Mouse (Mus musculus) right cerebral cortex, postnatal 10 days (tissue): ENCODE data around the gene Trdn.

Source experiments
- DNase-seq, 2 experiments: peaks; one replicate each; pipeline ENCODE4 v3.0.0; 2021; ENCODE audit warnings: low spot score in 2 of 2

The Trdn gene

DNA sequence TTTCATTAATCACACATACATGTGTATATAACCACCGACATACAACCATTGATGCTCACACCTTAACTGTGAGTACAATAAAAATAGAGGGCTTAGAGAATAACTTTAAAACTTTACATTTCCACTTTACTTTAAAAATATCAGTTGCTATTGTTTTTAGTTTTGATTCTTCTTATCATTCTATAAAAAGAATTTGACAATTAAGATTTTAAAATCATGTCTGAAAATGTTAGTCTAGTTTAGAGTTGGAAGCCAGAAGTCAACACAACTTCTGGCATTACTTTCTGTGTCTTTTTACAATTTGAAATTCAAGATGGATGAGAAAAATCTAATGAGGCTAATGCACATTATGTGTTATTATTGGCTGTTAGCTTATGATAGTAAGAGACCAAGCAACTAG is at the start of gene Trdn:
Gene Trdn (plus strand): TSS at position 301 of the 400 bp plus-strand sequence.
- no peak for DNase-seq

DNA sequence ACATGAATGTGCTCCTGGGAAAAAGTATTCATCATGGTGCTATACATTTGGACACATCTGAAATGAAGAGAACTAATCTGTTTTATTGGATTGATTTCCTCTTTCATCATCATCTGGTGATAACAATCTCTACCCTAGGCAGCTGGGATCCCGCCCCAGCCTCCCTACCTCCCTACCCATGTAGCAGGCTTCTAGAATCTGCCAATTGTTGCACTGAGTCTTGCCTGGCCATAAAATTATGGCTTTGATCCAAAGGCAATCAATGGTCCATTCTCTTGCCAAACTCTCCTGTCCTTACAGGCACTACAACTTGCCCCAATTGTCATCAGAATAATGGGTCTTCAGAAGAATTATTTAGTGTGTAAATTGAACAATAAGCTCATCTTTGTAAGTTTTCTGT is 19.6 kb upstream of the Trdn start:
- DNase-seq, result no peak

DNA sequence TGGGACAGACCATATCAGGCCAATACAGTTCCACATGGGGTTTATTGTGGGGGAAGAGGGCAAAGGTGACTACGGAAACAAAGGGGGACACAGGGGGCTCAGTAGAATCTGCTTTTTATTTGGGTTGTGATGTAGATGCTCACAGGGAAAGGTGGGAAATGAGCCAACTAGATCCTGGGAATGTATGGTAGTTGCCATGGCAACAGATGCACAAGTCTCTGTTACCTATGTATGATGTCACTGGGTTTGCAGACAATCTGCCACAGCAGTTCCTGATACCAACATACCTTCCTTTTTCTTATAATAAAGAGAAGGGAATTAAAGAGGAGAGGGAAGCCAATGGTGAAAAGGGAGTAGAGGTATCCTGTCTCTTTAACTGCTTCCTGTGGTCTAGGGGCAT is 14.8 kb upstream of the Trdn start:
- no peak for DNase-seq

DNA sequence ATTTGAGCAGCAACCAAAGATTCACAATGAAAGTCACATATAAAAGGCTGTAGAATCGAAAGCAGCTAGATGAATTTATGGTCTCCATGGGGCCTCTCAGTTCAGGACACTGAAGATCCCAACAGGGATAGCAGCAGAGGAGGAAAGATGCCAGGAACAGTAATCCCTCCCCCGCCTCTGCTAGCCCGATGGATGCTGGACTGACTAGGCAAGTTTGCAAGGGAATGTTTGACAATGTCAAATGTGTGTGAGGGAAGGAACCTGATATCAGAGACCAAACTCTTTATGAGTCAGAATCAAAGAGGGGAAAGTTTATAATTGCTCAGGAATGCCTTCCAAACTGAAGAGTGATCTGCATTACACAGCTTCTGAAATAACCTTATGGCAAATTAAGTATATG is 7.2 kb upstream of the Trdn start:
- DNase-seq, result no peak

DNA sequence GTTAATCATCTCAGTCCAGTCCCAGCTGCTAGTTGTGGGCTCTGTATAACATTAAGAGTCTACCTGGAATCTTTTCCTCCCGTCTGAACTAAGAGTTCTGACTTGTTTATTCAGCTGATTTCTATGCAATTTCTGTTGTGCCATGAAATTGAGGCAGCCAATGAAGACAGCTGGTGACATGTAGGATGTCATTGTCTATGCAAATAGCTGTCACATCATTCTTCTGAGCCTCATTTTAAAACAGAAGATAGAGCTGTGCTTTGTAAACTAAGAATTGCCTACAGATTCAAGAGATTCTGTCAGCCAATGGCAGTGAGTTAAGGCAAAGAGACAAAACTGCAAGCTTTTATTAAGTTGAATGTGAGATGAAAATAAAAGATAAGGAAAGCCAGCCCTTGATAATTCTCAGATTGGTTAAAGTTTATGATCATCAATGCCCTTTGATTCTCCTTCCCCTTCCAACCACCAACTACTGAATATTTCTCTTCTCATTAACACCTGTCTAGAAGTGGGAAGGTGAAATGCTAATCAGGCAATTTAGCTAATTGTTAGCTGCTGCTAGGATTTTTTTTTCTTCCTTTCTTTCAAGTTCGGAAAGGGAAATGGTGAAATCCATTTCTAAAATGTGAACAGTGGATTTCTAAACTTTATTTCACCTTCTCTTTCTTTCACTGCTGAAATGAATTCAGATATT is 1.9 kb downstream of the Trdn start:
- DNase-seq, result no peak

DNA sequence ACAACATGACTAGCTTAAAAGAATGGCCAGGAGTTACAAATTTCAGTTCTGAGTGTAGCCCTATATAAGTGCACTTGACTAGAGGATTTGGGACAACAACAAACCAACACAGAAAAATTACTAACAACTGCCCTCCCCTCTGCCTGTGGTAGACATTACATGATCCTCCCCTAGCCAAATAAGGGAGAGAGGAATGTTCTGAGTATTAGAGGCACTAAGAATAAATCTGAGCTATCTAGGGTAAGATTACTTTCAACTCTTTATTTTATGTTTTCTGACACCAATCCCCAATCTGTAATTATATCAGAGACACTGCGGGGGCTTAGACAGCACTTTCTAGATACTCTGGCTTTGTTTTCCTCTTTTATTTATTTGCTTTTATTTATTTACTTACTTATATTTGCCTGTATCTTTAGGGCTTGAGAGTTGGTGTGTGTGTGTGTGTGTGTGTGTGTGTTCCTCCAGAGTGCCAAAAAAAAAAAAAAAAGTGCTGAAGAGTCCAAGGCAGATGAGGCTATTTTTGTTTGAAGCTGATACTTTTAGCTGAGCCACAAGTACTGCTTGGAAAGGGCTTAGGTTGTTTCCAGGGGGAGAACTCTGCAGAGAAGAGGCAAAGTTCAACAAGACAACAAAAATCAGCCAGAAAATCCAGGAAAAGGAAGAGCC is 2.7 kb downstream of the Trdn start:
- no peak for DNase-seq

DNA sequence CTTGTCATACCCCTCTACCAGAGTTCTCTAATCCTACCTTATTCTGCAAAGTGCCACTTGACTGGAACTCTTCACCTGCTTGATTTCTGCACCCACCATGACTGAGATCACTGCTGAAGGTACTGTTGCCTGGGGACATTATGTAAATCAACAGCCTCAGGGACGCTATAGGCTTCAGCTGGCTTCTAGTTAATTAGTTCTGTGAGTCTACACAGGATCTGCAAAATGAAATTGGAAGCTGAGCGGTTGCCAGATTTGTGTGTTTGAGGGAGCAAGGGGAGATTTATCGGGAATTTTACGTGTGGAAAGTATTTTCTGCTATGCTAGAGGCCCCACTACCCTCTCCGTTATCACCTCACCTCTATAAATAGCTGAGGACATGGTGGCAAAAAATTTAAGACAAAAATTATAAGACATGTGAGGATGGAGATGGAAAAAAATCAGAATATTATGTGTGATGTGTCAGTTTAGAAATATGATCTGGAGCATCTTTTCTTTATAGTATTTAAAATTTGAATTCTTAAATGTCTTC is 3.3 kb downstream of the Trdn start:
- no peak for DNase-seq

DNA sequence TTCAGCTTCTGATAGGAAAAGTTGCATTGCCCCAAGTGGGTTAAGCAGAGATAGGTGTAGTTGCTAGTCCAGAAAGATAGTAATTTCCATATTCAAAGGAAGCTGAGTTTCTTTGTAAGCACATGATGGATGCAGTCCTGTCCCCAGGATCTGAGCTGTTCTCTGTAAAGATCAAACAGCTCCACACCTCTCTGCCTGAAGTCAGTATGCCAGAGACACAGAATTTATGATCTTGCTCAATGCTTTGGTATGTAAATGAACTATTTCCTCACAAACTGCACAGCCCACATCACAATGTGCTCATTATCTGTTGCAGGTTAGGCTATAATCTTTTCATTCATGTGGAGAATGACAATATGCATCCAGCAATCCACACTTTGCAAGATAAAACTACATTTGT is 8.0 kb downstream of the Trdn start:
- DNase-seq, result no peak

DNA sequence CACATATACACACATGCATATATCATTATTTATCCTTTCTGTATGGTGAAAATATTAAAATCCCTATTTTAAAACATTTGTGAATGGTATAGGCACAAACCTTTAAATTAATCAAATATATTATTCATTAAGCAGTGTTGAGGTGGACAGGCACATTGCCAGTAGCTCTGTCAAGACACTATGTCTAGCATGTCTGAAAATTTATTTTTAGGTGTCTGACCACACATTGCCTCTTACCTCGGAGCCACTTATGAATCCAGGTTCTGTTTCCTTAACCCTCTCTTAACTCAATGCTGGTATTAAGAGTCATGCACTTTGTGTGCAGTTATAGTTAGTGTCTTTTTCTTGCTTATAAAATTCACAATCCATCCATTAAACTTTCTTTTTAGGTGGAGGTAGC is 12.0 kb downstream of the Trdn start:
- no peak for DNase-seq

DNA sequence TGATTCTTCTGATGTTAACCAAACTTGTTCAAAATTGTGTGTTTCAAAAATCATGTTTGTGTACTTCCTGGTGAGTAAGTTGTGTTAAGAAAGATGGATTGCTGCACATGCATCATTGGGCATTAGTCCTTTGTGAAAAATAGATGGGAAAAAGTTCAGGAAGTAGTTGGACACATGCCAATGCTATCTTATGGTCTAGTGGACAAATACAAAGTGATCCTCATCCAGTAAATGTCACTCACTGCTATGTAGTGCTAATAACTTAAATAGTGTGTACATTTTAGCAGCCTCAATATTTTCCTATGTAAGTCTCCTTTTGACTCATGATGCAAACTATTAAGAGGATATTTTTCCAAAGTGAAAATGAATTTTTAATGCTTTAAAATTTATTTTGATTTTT is 27.6 kb downstream of the Trdn start:
- DNase-seq, result no peak

DNA sequence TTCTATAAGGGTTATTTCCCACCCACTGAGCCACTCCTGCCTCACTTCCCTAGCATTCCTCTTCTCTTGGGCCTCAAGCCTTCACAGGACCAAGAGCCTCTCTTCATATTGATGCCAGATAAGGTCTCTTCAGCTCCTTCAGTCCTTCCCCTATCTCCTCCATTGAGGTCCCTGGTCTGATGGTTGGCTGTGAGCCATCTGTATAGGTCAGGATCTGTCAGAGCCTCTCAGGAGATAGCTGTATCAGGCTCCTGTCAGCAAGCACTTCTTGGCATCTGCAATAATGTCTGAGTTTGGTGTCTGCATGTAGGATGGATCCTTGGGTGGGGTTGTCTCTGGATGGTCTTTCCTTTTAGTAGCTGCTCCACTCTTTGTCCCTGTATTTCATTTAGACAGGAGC is 42.7 kb downstream of the Trdn start:
- DNase-seq, result no peak

DNA sequence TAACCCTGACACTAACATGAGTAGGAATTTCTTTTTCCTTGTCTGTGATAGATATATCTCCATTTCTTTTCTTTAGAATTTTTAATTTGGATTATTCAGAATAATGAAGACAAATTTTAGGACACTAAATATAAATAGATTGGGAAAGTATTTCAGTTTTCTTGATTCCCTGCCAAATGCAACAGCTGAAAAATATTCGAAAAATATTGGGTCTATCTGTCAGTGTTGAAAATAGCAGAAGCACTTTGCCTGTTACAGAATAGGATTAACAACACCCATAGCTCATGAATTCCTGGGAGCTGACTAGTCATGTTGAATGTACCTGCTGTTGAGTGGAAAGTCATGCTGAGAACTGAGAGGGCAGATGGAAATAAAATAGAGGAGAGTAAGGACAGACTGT is 64.6 kb downstream of the Trdn start:
- DNase-seq, result no peak

DNA sequence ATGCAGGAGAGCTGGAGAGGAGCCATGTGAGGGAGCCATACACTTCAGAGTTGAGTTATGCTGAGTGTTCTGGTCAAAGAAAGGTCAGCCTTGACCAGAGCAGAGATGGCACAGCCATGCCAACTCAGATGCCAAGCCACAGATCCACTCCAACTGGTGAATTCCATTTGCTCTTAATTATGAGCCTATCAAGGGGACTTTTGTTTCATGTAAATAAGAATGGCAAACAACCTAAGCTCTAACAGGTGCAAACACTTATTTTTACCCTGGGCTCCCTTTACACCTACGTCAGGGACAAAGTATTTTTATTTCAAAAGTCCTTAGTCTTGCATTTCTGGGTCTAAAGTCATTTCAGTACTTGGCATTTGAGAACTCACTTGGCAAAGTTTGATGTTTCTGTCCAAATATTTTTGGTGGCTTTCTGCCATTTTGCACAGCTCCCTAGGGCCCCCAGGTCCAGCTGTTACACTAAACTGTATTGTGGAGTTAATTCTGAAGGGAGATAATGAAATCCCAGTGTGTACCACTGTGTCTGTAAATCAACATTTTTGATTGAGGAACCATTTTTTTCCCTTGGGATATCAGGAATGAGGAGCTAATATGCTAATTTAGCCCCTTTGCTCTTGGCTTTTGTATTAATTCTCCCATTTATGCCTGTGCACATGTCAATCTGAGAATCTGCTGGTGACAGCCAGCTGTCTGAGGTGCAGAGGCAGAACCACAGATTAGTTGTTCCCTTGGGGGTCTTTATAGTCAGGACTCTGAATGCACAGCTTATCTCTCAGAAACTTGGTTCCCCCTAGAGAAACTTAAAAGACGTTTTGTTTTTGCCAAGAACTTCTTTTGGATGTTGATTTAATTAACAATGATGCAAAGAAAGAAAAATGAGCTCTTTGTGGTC is 99.6 kb downstream of the Trdn start:
- DNase-seq, result no peak

DNA sequence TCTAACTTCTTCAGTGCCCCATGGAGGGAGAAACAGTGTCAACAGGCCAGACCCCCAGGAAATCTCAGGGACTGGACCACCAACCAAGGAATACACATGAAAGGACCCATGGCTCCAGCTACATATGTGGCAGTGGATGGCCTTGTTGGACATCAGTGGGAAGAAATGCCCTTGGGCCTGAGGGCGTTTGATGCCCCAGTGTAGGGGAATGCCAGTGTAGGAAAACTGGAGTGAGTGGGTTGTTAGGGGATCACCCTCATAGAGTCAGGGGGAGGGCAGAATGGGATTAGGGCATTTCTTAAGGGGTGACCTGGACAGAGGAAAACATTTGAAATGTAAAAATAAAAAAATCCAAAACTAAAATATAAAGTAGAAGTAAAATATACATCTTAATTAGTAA is 108.7 kb downstream of the Trdn start:
- no peak for DNase-seq

DNA sequence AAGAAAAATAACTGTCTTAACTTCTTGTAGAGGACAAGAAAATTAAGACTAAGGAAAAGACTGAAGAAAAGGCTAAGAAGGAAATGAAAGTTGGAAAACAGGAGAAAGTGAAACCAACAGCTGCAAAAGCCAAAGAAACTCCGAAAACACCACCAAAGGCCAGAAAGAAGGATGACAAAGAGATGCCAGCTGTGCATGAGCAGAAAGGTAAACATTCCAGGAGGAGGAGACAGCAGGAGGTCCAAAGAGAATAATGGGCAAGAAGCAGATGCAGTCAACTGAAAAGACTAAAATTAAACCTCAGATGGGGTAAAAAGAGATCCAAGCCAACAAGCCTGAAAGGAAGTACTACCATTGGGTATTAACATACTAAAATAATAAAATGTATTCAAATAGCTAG is 115.6 kb downstream of the Trdn start:
- DNase-seq, result no peak

DNA sequence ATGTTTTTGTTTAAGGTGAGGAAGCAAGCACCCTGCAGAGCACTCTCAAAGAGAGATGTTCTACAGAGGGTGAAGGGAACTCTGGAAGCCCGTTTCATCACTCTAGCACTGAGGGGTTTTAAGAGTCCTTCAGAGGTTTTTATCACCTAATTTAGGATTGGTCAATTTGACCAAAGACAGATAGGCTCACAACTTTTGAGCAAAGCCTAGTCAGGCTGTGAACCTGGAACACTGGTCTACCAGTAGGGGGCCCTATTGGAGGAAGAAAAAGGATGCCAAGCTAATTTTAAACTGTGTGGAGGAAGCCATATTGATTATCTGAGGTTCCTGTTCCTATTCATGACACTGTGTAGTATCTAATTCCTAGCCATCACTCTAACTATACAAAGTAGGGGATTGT is 117.9 kb downstream of the Trdn start:
- DNase-seq, result no peak

DNA sequence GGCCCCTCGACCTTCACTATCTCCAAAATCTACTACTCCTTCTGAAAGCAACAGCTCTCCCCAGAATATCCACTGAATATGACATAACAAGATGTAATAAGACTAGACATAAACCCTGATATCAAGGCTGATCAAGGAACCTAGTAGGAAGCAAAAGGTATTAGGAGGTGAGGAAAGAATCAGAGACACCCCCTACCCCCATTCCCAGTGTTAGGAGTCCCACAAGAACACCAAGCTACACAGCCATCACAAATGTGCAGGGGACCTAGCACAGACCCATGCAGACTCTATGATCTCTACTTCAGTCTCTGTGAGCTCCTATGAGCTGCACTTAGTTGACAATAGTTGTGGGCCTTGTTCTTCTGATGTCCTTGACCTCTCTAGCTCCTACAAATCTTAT is 130.1 kb downstream of the Trdn start:
- DNase-seq, result no peak

DNA sequence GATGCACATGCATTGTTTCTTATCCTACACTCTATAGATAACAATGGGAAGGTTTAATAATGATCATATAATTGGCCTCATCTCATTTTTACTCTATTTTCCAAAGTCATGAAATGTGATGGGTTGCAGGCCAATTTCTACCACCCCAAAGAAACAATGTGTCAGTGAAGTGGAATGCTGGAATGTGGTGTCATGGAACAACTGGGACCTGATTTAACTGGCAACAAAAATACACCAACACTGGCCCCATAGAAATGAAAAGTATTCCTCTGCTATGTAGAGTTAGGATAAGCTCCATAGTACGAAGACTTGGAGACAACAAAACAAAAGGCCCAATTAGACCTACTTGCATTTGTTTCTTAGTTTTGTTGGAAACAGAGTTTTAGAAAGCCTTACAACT is 173.6 kb downstream of the Trdn start:
- DNase-seq, result no peak

DNA sequence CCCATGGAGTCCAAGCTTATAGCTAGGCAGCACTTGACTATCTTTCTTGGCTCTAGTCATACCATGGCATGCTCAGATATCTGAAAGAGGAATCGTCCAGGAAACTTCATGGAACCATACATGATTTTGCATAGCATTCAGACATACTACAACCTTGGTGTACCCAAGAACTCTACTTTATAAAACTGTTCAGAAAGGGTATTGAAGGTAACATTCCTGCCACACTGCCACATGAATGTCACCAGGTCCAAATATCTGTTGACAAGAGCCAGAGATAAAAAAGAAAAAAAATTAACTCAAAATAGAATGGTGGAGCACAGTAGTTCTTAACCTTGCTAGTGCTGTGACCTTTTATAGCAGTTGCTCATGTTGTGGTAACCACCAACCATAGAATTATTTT is 175.8 kb downstream of the Trdn start:
- no peak for DNase-seq

DNA sequence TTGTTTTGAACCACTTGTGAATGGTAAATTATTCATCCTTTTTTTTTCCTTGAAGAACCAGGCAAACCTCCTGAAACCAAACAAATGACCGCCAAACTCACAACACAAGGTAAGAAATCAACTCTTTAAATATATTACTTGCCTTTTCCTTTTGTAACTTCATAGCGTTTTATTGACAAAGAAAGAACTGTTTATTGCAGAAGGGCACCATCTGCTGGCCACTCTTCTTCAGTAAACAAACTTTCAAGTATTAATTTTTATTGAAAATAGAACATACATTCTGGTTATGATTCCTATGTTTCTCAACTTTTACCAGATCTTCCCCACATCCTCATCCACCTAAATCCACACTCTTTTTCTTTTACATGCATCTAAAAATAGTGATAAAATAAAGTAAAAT is 224.6 kb downstream of the Trdn start:
- DNase-seq, result peak; percentile 21 to 57

DNA sequence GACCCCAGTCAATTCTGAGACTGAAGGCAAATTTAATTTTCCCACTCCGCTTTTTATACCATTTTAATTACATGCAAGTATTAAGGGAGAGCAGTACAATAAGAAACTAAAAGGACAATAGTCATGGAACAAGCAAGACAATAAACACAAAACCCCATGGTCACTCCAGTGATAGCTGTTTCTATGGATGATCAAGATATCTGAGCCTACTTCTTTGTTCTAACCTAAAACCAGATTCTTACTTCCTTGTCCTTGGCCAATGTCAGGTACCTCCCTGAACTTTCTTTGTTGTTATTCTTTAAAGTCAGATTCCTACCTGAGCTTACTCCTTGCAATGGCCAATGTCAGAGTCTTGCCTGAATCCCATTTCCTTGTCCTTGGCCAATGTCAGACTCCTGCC is 272.7 kb downstream of the Trdn start:
- DNase-seq, result no peak

DNA sequence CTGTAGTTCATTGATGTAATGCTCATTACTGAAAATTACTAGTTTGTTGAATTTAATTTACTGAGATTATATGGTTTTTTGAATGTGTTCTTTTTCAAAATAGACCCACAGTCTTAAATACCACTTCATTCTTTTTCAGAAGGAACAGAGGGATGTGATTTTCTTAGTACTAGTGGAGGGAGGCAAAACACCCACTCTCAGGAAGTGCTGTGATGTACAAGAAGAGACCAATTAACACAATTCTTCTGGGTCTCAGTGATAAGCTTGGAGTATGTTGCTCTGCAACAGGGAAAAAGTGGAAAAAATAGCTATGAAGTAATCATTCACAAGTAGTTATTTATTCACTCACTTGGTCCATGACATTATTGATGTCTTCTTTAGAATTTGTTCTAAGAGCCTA is 286.2 kb downstream of the Trdn start:
- peak in 1 of 2 experiments; percentile 26 for DNase-seq

DNA sequence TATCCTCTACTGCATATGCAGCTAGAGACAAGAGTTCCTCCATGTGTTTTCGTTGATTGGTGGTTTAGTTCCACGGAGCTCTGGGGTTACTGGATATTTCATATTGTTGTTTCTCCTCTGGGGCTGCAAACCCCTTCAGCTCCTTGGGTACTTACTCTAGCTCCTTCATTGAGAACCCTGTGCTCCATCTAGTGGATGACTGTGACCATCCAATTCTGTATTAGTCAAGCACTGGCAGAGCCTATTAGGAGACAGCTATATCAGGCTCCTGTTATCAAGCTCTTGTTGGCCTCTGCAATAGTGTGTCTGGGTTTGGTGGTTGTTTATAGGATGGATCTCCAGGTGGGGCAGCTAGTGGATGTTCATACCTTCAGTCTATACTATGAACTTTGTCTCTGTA is 290.2 kb downstream of the Trdn start:
- DNase-seq, result no peak
